Mouse (Mus musculus): ENCODE results near the gene Atp8b2. TPM values are rescaled to one million over a fixed set of nuclear protein-coding genes. Genes with fewer than 3 reads are reported as not detected.

Gene Atp8b2
- polyA plus RNA-seq, 1 experiment from 2014 or later = 13.4 TPM

DNA sequence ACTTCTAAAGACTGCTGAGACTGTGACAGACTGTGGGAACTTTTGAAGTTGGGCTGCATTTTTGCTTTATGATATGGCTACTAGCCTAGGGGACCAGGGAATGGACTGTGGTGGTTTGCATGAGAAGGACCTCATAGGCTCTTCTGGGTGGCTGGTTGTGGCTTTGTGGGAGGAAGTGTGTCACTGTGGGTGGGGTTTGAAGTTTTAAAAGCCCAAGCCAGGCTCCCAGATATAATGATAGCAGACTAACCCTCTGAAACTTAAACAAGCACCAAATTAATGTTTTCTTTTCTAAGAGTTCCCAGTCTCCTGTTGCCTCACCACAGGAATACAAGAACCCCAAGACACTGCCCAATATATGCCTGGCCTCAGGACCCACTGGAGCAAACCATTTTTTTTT is 13.6 kb upstream of the Atp8b2 start:
- Histone ChIP-seq H3K4me3 (replicated peaks) (no peak overlapping the region), H3K27ac (no peak overlapping the region), H3K4me2 (no peak overlapping the region)

DNA sequence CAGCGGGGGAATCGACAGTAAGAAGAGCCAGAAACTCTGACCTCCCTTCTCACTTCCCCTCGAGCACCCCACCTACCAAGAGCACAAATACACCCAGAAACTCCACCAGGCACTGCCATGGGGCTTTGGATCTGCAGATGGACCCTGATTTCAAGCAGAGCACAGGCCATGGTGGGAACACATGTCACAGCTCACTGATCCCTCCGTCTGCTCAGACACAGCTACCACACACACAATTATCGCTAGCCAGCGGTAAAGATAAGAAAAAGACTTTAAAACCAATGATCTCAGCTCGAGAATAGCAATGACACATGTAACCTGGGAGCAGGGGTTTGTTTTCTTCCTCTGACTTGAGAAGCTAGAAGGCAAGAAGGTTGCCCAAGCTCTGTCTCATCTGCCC is 5.2 kb upstream of the Atp8b2 start:
- H3K27ac ChIP-seq = no peak overlapping the region
- peaks cover 8% of the 10 kb centered on the region for H3K4me1 ChIP-seq
- H3K27me3 ChIP-seq (replicated peaks) = no peaks in the 10 kb centered on the region
- H3K4me3 ChIP-seq (replicated peaks) = no peak overlapping the region
- no peak for ATAC-seq (ENCODE audit: insufficient read depth, low FRiP score, low read depth)
- 61% methylated on average over 7 of the region's 7 CpGs for WGBS
- H3K9ac ChIP-seq = no peak overlapping the region
- no peak overlapping the region for H3K4me2 ChIP-seq
- no peaks in the 10 kb centered on the region for H3K36me3 ChIP-seq
- H3K9me3 ChIP-seq = no peaks in the 10 kb centered on the region

More for the DNA sequence above, 13.6 kb upstream of the Atp8b2 start:
- Histone ChIP-seq H3K9me3 (no peaks in the 10 kb centered on the region), H3K36me3 (no peaks in the 10 kb centered on the region), H3K4me1 (no peaks in the 10 kb centered on the region), H3K9ac (no peak overlapping the region), H3K27me3 (replicated peaks) (no peaks in the 10 kb centered on the region)
- no peak for ATAC-seq (ENCODE audit: insufficient read depth, low FRiP score, low read depth)

DNA sequence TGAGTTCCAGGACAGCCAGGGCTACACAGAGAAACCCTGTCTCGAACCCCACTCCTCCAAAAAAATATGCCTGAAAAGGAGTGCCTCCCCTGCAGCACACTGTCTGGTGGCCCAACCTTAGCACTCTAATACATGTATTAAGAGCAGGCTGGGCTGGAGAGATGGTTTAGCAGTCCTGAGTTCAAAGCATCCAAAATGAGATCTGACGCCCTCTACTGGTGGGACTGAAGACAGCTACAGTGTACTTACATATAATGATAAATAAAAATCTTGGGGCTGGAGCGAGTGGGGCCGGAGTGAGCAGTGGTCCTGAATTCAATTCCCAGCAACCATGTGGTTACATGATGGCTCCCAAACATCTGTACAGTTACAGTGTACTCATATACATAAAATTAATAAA is 3.6 kb upstream of the Atp8b2 start:
- Histone ChIP-seq H3K36me3 (no peaks in the 10 kb centered on the region), H3K4me2 (no peak overlapping the region), H3K9me3 (no peaks in the 10 kb centered on the region), H3K4me3 (replicated peaks) (no peak overlapping the region), H3K9ac (no peak overlapping the region), H3K27ac (no peak overlapping the region), H3K4me1 (peaks cover 11% of the 10 kb centered on the region), H3K27me3 (replicated peaks) (no peaks in the 10 kb centered on the region)
- WGBS = 70% methylated on average over 4 of the region's 4 CpGs
- ATAC-seq (ENCODE audit: insufficient read depth, low FRiP score, low read depth) = no peak

DNA sequence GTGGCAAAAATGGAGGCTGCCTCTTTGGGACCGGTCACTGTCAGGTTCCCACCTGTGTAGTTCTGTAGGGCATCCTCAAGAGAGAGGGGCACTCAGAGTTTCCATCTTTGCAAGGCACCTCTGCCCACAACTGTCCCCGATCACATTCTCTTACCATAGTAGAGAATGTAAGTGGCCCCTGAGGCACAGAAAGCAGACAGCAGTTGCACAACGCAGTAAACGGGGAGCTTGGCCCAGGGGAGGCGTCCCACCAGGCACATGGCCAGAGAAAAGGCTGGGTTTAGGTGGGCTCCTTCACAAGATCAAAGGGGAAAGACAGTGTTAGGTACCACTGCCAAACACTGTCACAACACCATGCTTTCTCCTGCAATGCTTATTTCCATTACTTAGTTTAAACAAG is 2.7 kb upstream of the Atp8b2 start:
- ATAC-seq (ENCODE audit: insufficient read depth, low FRiP score, low read depth) = no peak
- H3K27ac ChIP-seq = no peak overlapping the region

DNA sequence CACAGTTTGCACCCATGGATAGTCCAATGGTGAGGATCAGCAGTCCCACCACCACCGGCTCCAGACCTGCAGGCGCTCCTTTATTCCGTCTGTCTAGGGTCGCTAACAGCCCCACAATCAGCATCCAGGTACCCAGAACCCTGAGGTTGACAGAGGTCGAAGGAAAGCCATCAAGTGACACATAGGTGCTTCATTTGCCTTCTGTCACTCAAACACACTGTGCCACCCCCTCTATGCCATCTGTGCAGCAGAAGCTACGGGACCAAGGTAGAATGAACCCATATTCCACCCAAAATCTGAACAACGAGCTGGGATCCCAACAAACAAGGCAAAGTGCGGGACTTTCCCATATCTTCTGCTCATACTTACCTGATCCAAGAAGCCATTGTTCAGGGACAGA is 2.2 kb upstream of the Atp8b2 start:
- H3K9ac ChIP-seq = no peak overlapping the region
- 88% methylated on average over 8 of the region's 8 CpGs for WGBS
- no peak overlapping the region for H3K27ac ChIP-seq
- no peak overlapping the region for H3K4me3 ChIP-seq (replicated peaks)
- no peaks in the 10 kb centered on the region for H3K36me3 ChIP-seq
- ATAC-seq (ENCODE audit: insufficient read depth, low FRiP score, low read depth) = no peak
- H3K27me3 ChIP-seq (replicated peaks) = no peaks in the 10 kb centered on the region
- H3K4me1 ChIP-seq = peaks cover 25% of the 10 kb centered on the region
- no peaks in the 10 kb centered on the region for H3K9me3 ChIP-seq
- no peak overlapping the region for H3K4me2 ChIP-seq

More for the DNA sequence above, 2.7 kb upstream of the Atp8b2 start:
- Histone ChIP-seq H3K36me3 (no peaks in the 10 kb centered on the region), H3K4me1 (peaks cover 20% of the 10 kb centered on the region), H3K4me3 (replicated peaks) (no peak overlapping the region), H3K4me2 (no peak overlapping the region), H3K9ac (no peak overlapping the region), H3K27me3 (replicated peaks) (no peaks in the 10 kb centered on the region), H3K9me3 (no peaks in the 10 kb centered on the region)
- 91% methylated on average over 5 of the region's 5 CpGs for WGBS

DNA sequence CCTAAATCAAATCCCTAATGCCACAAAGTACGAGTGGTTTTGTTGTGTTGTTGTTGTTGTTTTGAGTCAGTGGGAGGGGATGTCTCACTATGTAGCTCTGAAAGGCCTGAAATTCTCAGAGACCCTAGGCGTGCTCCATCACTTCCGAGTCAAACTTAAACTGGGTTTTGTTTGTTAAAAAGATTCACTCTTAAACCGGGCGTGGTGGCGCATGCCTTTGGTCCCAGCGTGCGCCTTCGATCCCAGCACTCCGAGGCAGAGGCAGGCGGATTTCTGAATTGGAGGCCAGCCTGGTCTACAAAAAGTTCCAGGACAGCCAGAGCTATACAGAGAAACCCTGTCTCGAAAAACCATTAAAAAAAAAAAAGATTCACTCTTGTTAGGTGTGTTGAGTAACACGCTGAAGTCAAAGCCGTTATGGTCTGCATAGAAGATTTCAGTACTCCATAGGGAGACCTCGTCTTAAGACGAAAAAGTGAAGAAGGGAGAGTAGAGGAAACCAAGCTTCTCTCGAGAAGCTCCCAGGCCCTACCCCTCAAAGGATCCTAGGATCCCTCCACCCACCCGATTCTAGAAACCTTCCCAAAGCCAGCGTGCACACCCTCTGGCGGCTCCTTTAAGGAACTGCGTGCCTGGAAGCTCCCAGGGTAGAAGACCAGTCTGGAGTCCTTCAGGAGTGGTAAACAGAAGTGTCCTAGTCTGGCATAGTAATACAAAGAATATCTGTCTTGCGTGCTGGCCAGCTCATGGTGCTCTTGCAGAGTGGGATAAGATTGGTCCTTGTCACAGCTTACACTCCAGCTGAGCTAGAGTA is 825 bp upstream of the Atp8b2 start:
- peak overlapping the region; percentile 75 for H3K4me3 ChIP-seq (replicated peaks)
- WGBS = 25% methylated on average over 22 of the region's 22 CpGs
- ATAC-seq (ENCODE audit: insufficient read depth, low FRiP score, low read depth) = 0 out of 2 replicates have a peak, but pooled peaks have one; percentile 33
- peak overlapping the region; percentile 98 for H3K4me2 ChIP-seq
- no peaks in the 10 kb centered on the region for H3K27me3 ChIP-seq (replicated peaks)
- peaks cover 35% of the 10 kb centered on the region for H3K4me1 ChIP-seq
- peak overlapping the region; percentile 88; the same call in 1 of the 2 replicates for H3K9ac ChIP-seq
- no peaks in the 10 kb centered on the region for H3K36me3 ChIP-seq
- peak overlapping the region; percentile 96 for H3K27ac ChIP-seq
- no peaks in the 10 kb centered on the region for H3K9me3 ChIP-seq

DNA sequence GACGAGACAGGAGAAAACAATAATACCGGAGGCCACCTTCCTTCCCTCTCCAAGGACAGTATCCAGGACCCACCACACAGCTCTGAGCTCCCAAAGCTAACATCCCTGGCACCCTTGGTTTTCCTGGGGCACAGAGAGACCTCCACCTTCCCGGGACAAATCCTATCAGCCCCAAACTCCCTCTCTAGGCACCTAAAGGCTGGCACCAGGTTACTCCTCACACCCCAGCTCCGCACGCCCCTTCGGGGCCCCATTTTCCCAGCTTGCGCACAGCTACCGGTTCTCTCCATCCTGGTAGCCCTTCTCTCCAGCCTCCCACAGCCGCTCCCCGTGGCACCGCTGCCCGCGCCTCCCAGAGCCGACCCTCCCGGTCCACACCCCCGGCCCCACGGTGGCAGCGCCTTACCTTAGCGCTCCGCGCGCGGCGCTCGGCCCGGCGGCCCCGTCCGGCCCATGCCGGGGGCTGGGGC is 522 bp downstream of the Atp8b2 start:
- under 1% methylated on average over 30 of the region's 30 CpGs for WGBS
- peak overlapping the region; percentile 88 for H3K9ac ChIP-seq
- no peaks in the 10 kb centered on the region for H3K27me3 ChIP-seq (replicated peaks)
- peaks cover 12% of the 10 kb centered on the region for H3K36me3 ChIP-seq
- peak overlapping the region; percentile 98 for H3K4me2 ChIP-seq
- H3K9me3 ChIP-seq = no peaks in the 10 kb centered on the region
- peak overlapping the region; percentile 75 for H3K4me3 ChIP-seq (replicated peaks)
- peak overlapping the region; percentile 96 for H3K27ac ChIP-seq
- peaks cover 35% of the 10 kb centered on the region for H3K4me1 ChIP-seq
- ATAC-seq (ENCODE audit: insufficient read depth, low FRiP score, low read depth) = peak; percentile 13; the same call in 1 of the 2 replicates

DNA sequence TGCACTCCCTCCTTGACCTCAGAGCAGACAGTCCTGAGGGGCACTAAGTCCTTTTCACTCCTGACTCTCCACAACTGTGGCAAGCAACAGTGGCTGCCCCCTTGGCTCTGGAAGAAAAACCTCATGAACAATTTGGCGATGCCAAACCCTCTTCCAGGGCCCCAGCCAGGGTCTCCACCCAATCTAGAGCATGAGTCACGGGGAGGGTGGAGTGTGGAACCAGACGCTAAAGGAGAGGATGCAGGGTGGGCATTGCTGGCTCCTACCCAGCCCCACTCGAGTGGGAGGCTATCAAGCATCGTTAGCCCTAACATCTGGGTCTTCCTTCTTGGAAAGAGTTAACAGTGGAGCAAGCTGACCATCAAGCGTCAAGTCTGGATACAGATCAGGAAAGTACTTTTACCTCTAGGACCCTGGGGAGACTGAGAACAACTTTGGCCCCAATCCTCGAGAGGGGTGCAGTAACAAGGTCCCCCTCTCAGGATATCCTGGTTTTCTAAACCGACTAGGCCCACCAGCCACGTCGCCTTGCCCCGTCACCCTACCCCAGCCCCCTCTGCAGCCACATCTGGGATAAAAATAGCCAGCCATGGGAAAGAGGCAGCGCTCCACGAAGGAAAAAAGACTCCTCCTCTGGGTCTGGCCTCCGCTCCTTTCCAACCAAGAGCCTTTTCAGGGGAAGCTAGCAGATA is 1.1 kb downstream of the Atp8b2 start:
- H3K27ac ChIP-seq = peak overlapping the region; percentile 96
- no peaks in the 10 kb centered on the region for H3K27me3 ChIP-seq (replicated peaks)
- H3K9ac ChIP-seq = peak overlapping the region; percentile 88; the same call in 1 of the 2 replicates
- peak overlapping the region; percentile 75 for H3K4me3 ChIP-seq (replicated peaks)
- WGBS = 4% methylated on average over 14 of the region's 14 CpGs
- peaks cover 35% of the 10 kb centered on the region for H3K4me1 ChIP-seq
- peak overlapping the region; percentile 98 for H3K4me2 ChIP-seq
- no peaks in the 10 kb centered on the region for H3K9me3 ChIP-seq
- ATAC-seq (ENCODE audit: insufficient read depth, low FRiP score, low read depth) = no peak
- peaks cover 16% of the 10 kb centered on the region for H3K36me3 ChIP-seq

DNA sequence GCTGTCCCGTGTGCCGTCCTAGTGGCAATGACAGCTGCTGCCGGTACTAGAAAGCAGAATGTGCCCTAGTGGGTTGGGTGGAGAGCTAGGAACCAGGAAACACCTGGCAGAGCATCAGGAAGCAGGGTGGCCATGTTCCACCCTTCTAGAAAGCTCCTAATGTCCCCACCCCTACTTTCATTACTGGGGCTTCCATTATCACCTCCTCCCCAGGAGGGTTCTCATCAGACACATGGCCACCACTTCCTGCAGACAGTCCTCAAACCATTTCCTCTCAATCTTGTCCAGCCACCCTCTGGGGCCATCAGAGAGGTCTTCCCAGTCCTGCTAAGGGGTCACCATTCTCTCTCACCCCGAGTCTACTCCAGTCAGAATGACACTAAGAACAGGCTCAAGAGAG is 1.9 kb downstream of the Atp8b2 start:
- ATAC-seq (ENCODE audit: insufficient read depth, low FRiP score, low read depth) = no peak
- Histone ChIP-seq H3K4me3 (replicated peaks) (peak overlapping the region; percentile 75), H3K36me3 (peaks cover 22% of the 10 kb centered on the region), H3K27ac (peak overlapping the region; percentile 96), H3K4me1 (peaks cover 35% of the 10 kb centered on the region), H3K9me3 (no peaks in the 10 kb centered on the region), H3K27me3 (replicated peaks) (no peaks in the 10 kb centered on the region), H3K4me2 (peak overlapping the region; percentile 98), H3K9ac (no peak overlapping the region)
- 49% methylated on average over 4 of the region's 4 CpGs for WGBS

DNA sequence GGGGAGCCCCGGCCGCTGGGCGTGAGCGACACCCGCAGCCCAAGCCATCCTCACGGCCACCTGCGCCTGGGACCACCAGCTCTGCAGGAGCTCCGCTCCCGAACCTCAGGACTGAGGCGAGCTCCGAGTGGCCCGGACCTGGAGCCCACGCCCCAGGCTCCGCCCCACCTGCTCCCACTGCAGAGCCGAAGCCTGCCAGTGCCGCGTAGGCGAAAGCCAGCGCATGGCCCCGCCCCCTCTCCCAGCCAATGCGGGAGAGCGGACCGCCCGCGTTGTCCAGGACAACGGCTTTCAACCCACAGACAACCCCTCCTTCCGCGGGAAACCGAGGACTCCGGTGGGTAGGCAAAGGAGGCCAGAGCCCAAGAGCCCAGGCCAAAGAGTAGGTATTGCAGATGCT is 2.8 kb downstream of the Atp8b2 start:
- Histone ChIP-seq H3K9ac (peak overlapping the region; percentile 72), H3K27ac (0 out of 2 replicates have a peak overlapping the region, but pooled peaks have one; percentile 96), H3K4me3 (replicated peaks) (peak overlapping the region; percentile 75), H3K36me3 (peaks cover 32% of the 10 kb centered on the region), H3K27me3 (replicated peaks) (no peaks in the 10 kb centered on the region), H3K4me1 (peaks cover 35% of the 10 kb centered on the region), H3K4me2 (peak overlapping the region; percentile 98), H3K9me3 (no peaks in the 10 kb centered on the region)
- 1% methylated on average over 30 of the region's 30 CpGs for WGBS
- peak; percentile 89 for ATAC-seq (ENCODE audit: insufficient read depth, low FRiP score, low read depth)

DNA sequence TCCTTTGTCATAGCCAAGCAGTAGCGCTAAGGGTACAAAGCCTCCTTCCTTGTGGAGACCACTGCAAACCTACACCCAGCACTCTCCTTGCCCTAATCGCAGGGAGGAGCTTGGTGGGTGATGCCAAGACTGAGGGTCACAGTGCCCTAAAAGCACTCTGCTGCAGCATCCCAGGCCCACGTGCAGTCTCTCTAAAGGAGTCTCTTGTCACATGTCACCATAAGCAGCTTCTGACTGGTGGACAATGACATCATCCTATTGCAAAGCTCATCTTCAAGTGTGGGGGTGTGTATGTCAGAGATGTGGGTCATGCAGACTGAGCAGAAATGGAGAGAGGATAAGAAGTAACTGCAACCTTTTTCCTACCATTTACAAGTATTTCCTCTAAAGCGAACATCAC is 3.9 kb downstream of the Atp8b2 start:
- H3K9ac ChIP-seq = no peak overlapping the region
- H3K4me1 ChIP-seq = peaks cover 29% of the 10 kb centered on the region
- 76% methylated on average over 4 of the region's 4 CpGs for WGBS
- no peak overlapping the region; the same call in 1 of the 2 replicates for H3K4me2 ChIP-seq
- H3K36me3 ChIP-seq = peaks cover 35% of the 10 kb centered on the region
- H3K4me3 ChIP-seq (replicated peaks) = no peak overlapping the region
- H3K27me3 ChIP-seq (replicated peaks) = no peaks in the 10 kb centered on the region
- ATAC-seq (ENCODE audit: insufficient read depth, low FRiP score, low read depth) = no peak
- H3K9me3 ChIP-seq = no peaks in the 10 kb centered on the region
- no peak overlapping the region for H3K27ac ChIP-seq

DNA sequence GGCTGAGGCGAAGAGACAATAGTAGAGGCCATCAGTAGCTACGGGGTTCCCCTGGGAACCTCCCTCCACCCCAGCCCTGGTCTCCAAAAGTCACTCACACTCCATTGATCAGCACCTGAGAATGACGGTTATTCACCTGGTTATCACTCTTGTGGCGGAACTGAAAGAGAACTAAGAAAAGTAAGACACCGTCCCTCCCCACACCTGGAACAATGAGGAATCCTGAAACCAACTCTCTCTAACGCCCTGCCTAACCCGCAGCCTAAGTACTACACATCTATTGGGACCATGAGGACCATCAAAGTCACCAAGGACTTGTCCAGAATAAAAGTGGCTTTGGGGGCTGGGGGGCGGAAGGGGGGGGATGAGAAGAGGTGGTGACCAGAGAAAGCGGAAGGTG is 5.4 kb downstream of the Atp8b2 start:
- Histone ChIP-seq H3K4me1 (peaks cover 27% of the 10 kb centered on the region), H3K27ac (no peak overlapping the region), H3K9me3 (no peaks in the 10 kb centered on the region), H3K9ac (no peak overlapping the region), H3K27me3 (replicated peaks) (no peaks in the 10 kb centered on the region), H3K36me3 (peaks cover 44% of the 10 kb centered on the region), H3K4me3 (replicated peaks) (no peak overlapping the region), H3K4me2 (no peak overlapping the region)
- ATAC-seq (ENCODE audit: insufficient read depth, low FRiP score, low read depth) = no peak
- 92% methylated on average over 9 of the region's 9 CpGs for WGBS

Measured in stomach, embryonic 15.5 days (tissue).